Mouse (Mus musculus): ENCODE measurements around the gene Abca1. TPM values are rescaled to one million over a fixed set of nuclear protein-coding genes. Genes with fewer than 3 reads are reported as not detected.

Abca1 gene
- polyA plus RNA-seq, 1 experiment from 2014 or later, result 6.1 TPM

GRCm38 (mm10) chr4:53094850-53095249, 64.8 kb downstream of the Abca1 start:
- Histone ChIP-seq H3K4me1 (ENCODE audit: control insufficient read depth, insufficient read depth, low read length) (no peaks in the 10 kb centered on the region), H3K4me3 (replicated peaks; ENCODE audit: low read length) (no peak overlapping the region), H3K27me3 (ENCODE audit: control insufficient read depth, insufficient read depth, low read length) (no peaks in the 10 kb centered on the region), H3K4me2 (ENCODE audit: low read depth, low read length) (no peak overlapping the region), H3K9ac (ENCODE audit: low read length) (no peak overlapping the region), H3K9me3 (replicated peaks; ENCODE audit: control insufficient read depth, low read length) (no peaks in the 10 kb centered on the region), H3K36me3 (ENCODE audit: control insufficient read depth, insufficient read depth, low read length) (no peaks in the 10 kb centered on the region), H3K27ac (ENCODE audit: low read length) (no peak overlapping the region)
- WGBS, result 83% methylated on average over 4 of the region's 4 CpGs
- ATAC-seq (ENCODE audit: insufficient read depth, low FRiP score), result no peak

DNA sequence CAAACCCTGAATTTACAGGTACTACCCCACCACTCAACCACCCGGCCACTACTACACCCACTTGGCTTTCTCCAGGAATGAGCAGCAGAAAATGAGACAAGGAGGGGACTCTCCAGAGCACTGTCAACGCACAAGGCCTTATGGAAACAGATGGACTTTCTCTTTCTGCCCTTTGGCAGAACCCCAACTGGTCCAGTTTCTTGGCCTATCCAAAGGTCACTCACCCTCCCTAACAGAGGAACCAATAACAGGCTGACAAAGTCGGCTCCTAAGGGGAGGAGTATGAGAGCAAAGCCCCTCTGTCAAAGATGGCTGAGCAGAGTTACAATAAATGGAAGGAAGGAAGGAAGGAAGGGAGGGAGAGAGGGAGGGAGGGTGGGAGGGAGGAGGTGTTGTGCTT, 65.4 kb downstream of the Abca1 start:
- 60% methylated on average over 3 of the region's 3 CpGs for WGBS
- Histone ChIP-seq H3K9ac (ENCODE audit: low read length) (no peak overlapping the region), H3K27ac (ENCODE audit: low read length) (no peak overlapping the region), H3K36me3 (ENCODE audit: control insufficient read depth, insufficient read depth, low read length) (no peaks in the 10 kb centered on the region), H3K4me1 (ENCODE audit: control insufficient read depth, insufficient read depth, low read length) (no peaks in the 10 kb centered on the region), H3K4me2 (ENCODE audit: low read depth, low read length) (no peak overlapping the region), H3K27me3 (ENCODE audit: control insufficient read depth, insufficient read depth, low read length) (no peaks in the 10 kb centered on the region), H3K9me3 (replicated peaks; ENCODE audit: control insufficient read depth, low read length) (no peaks in the 10 kb centered on the region), H3K4me3 (replicated peaks; ENCODE audit: low read length) (no peak overlapping the region)
- 0 out of 2 replicates have a peak, but pooled peaks have one; percentile 33 for ATAC-seq (ENCODE audit: insufficient read depth, low FRiP score)

DNA sequence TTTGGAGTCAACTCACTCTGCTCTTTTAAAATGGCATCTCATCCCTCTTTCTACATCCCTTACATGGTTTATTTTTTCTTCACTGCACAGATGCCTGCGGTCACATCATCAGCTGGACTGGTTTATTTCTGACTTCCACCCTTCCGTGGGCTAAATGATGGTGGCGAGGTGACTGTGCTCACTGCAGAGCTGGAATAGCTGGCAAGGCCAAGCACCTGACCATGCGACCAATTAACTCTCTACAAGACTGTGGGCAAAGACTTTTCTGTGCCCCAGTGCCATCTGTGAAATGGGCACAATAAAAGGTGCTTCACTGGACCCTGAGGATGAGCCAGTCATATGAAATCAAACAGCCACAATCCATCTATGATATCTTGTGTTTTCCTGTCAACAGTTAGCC, 66.1 kb downstream of the Abca1 start:
- Histone ChIP-seq H3K27ac (ENCODE audit: low read length) (no peak overlapping the region), H3K4me1 (ENCODE audit: control insufficient read depth, insufficient read depth, low read length) (no peaks in the 10 kb centered on the region), H3K36me3 (ENCODE audit: control insufficient read depth, insufficient read depth, low read length) (no peaks in the 10 kb centered on the region), H3K9ac (ENCODE audit: low read length) (no peak overlapping the region), H3K9me3 (replicated peaks; ENCODE audit: control insufficient read depth, low read length) (no peaks in the 10 kb centered on the region), H3K27me3 (ENCODE audit: control insufficient read depth, insufficient read depth, low read length) (no peaks in the 10 kb centered on the region), H3K4me2 (ENCODE audit: low read depth, low read length) (no peak overlapping the region), H3K4me3 (replicated peaks; ENCODE audit: low read length) (no peak overlapping the region)
- ATAC-seq (ENCODE audit: insufficient read depth, low FRiP score), result no peak
- 90% methylated on average over 4 of the region's 4 CpGs for WGBS

- Histone ChIP-seq H3K4me3 (replicated peaks; ENCODE audit: low read length) (no peak overlapping the region), H3K9me3 (replicated peaks; ENCODE audit: control insufficient read depth, low read length) (no peaks in the 10 kb centered on the region), H3K36me3 (ENCODE audit: control insufficient read depth, insufficient read depth, low read length) (no peaks in the 10 kb centered on the region), H3K27ac (ENCODE audit: low read length) (no peak overlapping the region), H3K4me2 (ENCODE audit: low read depth, low read length) (no peak overlapping the region), H3K9ac (ENCODE audit: low read length) (no peak overlapping the region), H3K4me1 (ENCODE audit: control insufficient read depth, insufficient read depth, low read length) (no peaks in the 10 kb centered on the region), H3K27me3 (ENCODE audit: control insufficient read depth, insufficient read depth, low read length) (no peaks in the 10 kb centered on the region)
- ATAC-seq (ENCODE audit: insufficient read depth, low FRiP score), result no peak
- 63% methylated on average over 3 of the region's 3 CpGs for WGBS
Observed at GRCm38 (mm10) chr4:53089641-53090040, 70.1 kb downstream of the Abca1 start.

DNA sequence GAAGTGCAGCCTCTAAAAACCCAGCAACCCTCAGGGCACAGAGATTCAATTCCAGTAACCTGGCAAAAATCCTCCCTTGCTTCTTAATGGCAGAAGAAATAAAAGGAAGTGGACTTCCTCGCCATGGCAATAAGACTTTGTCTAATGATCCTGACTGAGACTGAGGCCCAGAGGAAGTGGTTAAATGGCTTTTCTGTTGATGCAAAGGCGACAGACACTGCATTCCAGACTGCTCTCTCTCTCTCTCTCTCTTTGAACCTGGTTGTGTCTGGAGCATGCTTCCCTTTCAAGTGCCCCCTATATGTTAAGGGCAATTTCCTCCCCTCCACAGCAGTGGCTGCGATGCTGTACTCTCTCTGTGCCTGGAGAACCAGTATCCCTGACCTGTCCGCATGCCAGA, 70.7 kb downstream of the Abca1 start:
- Histone ChIP-seq H3K27me3 (ENCODE audit: control insufficient read depth, insufficient read depth, low read length) (no peaks in the 10 kb centered on the region), H3K4me3 (replicated peaks; ENCODE audit: low read length) (no peak overlapping the region), H3K27ac (ENCODE audit: low read length) (no peak overlapping the region), H3K4me2 (ENCODE audit: low read depth, low read length) (no peak overlapping the region), H3K4me1 (ENCODE audit: control insufficient read depth, insufficient read depth, low read length) (no peaks in the 10 kb centered on the region), H3K9me3 (replicated peaks; ENCODE audit: control insufficient read depth, low read length) (no peaks in the 10 kb centered on the region), H3K36me3 (ENCODE audit: control insufficient read depth, insufficient read depth, low read length) (no peaks in the 10 kb centered on the region), H3K9ac (ENCODE audit: low read length) (no peak overlapping the region)
- no peak for ATAC-seq (ENCODE audit: insufficient read depth, low FRiP score)
- 54% methylated on average over 4 of the region's 4 CpGs for whole genome bisulfite sequencing

DNA sequence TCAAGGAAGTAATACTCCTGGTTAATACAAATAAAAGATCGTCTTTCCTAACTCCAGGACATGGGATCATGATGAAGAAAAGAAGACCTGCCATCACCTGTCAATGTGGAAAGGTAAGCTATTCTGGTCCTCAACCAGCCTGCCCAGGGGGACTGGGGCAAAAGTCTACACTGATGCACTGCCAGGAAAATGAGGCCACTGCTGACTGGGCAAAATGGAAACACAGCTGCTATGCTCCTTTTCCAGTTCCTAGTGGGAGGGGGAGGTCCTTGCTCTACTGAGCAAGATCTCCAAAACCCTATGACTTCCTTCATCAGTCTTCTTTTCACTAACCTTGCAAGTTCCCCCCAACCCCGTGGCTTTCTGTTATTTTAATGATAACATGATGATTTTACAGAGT, 73.1 kb downstream of the Abca1 start:
- no peak overlapping the region for H3K4me2 ChIP-seq (ENCODE audit: low read depth, low read length)
- 69% methylated on average over 2 of the region's 2 CpGs for WGBS
- H3K9ac ChIP-seq (ENCODE audit: low read length), result no peak overlapping the region
- H3K4me3 ChIP-seq (replicated peaks; ENCODE audit: low read length), result no peak overlapping the region
- no peaks in the 10 kb centered on the region for H3K36me3 ChIP-seq (ENCODE audit: control insufficient read depth, insufficient read depth, low read length)
- ATAC-seq (ENCODE audit: insufficient read depth, low FRiP score), result no peak
- H3K27ac ChIP-seq (ENCODE audit: low read length), result no peak overlapping the region
- H3K9me3 ChIP-seq (replicated peaks; ENCODE audit: control insufficient read depth, low read length), result no peaks in the 10 kb centered on the region
- no peaks in the 10 kb centered on the region for H3K27me3 ChIP-seq (ENCODE audit: control insufficient read depth, insufficient read depth, low read length)
- no peaks in the 10 kb centered on the region for H3K4me1 ChIP-seq (ENCODE audit: control insufficient read depth, insufficient read depth, low read length)

DNA sequence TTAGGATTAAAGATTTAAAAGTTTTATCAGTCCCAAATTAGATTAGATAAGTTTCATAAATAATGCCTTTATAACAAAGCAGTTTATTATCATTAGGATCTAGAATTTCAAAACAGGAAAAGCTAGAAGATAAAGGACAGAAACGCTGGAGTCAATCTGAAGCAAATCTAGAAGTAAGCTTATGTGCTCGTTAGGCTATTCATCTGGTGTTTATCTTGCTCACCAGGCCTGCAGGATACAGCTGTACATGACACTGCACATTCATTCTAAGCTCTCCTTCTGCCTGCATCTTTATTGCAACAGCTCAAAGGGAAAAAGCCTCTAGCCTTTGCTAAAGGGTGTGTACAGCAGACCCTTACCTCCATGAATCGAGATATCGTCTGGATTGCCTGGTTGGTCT, 74.1 kb downstream of the Abca1 start:
- H3K4me2 ChIP-seq (ENCODE audit: low read depth, low read length), result no peak overlapping the region
- no peaks in the 10 kb centered on the region for H3K36me3 ChIP-seq (ENCODE audit: control insufficient read depth, insufficient read depth, low read length)
- H3K4me1 ChIP-seq (ENCODE audit: control insufficient read depth, insufficient read depth, low read length), result no peaks in the 10 kb centered on the region
- H3K4me3 ChIP-seq (replicated peaks; ENCODE audit: low read length), result no peak overlapping the region
- H3K9me3 ChIP-seq (replicated peaks; ENCODE audit: control insufficient read depth, low read length), result no peaks in the 10 kb centered on the region
- no peak overlapping the region for H3K27ac ChIP-seq (ENCODE audit: low read length)
- H3K9ac ChIP-seq (ENCODE audit: low read length), result no peak overlapping the region
- no peaks in the 10 kb centered on the region for H3K27me3 ChIP-seq (ENCODE audit: control insufficient read depth, insufficient read depth, low read length)
- 55% methylated on average over 4 of the region's 4 CpGs for WGBS
- ATAC-seq (ENCODE audit: insufficient read depth, low FRiP score), result no peak

GRCm38 (mm10) chr4:53083071-53083470, 76.6 kb downstream of the Abca1 start:
- Histone ChIP-seq H3K4me2 (ENCODE audit: low read depth, low read length) (no peak overlapping the region), H3K36me3 (ENCODE audit: control insufficient read depth, insufficient read depth, low read length) (no peaks in the 10 kb centered on the region), H3K27ac (ENCODE audit: low read length) (no peak overlapping the region), H3K9ac (ENCODE audit: low read length) (no peak overlapping the region), H3K4me1 (ENCODE audit: control insufficient read depth, insufficient read depth, low read length) (no peaks in the 10 kb centered on the region), H3K9me3 (replicated peaks; ENCODE audit: control insufficient read depth, low read length) (no peaks in the 10 kb centered on the region), H3K27me3 (ENCODE audit: control insufficient read depth, insufficient read depth, low read length) (no peaks in the 10 kb centered on the region), H3K4me3 (replicated peaks; ENCODE audit: low read length) (no peak overlapping the region)
- ATAC-seq (ENCODE audit: insufficient read depth, low FRiP score), result no peak
- WGBS, result 83% methylated on average over 2 of the region's 2 CpGs

DNA sequence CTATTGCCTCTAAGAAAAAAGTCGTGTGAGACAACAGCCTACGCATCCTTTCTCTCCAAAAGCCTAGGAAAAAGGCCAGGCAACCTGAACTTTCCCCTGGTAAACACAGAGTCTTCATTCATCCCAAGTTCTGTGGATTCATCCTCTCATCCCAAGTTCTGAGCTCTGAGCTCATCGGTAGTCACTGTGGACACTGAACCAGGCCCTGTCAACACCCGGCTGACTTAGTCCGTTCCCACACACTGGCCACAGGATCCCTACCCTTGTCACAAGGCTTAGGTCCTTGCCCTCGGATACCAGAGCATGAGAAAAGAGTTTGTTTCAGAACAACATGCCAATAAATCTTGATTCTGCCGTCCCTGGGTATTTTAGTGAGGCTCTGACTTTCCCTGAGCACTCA, 77.2 kb downstream of the Abca1 start:
- Histone ChIP-seq H3K27ac (ENCODE audit: low read length) (no peak overlapping the region), H3K9ac (ENCODE audit: low read length) (no peak overlapping the region), H3K9me3 (replicated peaks; ENCODE audit: control insufficient read depth, low read length) (no peaks in the 10 kb centered on the region), H3K36me3 (ENCODE audit: control insufficient read depth, insufficient read depth, low read length) (no peaks in the 10 kb centered on the region), H3K4me3 (replicated peaks; ENCODE audit: low read length) (no peak overlapping the region), H3K27me3 (ENCODE audit: control insufficient read depth, insufficient read depth, low read length) (no peaks in the 10 kb centered on the region), H3K4me1 (ENCODE audit: control insufficient read depth, insufficient read depth, low read length) (no peaks in the 10 kb centered on the region), H3K4me2 (ENCODE audit: low read depth, low read length) (no peak overlapping the region)
- no peak for ATAC-seq (ENCODE audit: insufficient read depth, low FRiP score)
- 85% methylated on average over 7 of the region's 7 CpGs for WGBS

DNA sequence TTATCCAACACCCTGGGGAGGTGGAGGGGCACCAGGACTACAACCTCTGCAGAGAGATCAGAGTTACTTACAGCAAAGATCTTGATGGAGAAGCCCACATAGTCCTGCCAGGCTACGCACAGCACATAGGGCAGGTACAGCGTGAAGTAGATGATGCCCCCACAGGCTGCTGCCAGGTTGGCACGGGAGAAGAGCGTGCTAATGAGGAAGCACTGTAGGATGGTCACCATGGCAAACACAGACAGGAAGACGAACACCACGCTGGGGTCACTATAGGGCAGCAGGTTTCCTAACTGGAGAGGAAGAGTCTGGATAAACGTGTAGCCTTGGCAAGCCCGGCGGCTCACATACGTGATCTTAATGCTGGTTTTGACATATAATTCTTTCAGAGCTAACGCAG, 77.8 kb downstream of the Abca1 start:
- Histone ChIP-seq H3K4me1 (ENCODE audit: control insufficient read depth, insufficient read depth, low read length) (no peaks in the 10 kb centered on the region), H3K4me3 (replicated peaks; ENCODE audit: low read length) (no peak overlapping the region), H3K27me3 (ENCODE audit: control insufficient read depth, insufficient read depth, low read length) (no peaks in the 10 kb centered on the region), H3K27ac (ENCODE audit: low read length) (no peak overlapping the region), H3K9ac (ENCODE audit: low read length) (no peak overlapping the region), H3K36me3 (ENCODE audit: control insufficient read depth, insufficient read depth, low read length) (no peaks in the 10 kb centered on the region), H3K9me3 (replicated peaks; ENCODE audit: control insufficient read depth, low read length) (no peaks in the 10 kb centered on the region), H3K4me2 (ENCODE audit: low read depth, low read length) (no peak overlapping the region)
- ATAC-seq (ENCODE audit: insufficient read depth, low FRiP score), result no peak
- WGBS, result 87% methylated on average over 11 of the region's 11 CpGs
